Mouse (Mus musculus) heart, embryonic 12.5 days (tissue): ENCODE measurements around the gene Entpd6. TPM values are rescaled to one million over a fixed set of nuclear protein-coding genes. Genes with fewer than 3 reads are reported as not detected.

Source experiments
- ATAC-seq: fragments of 200-750 bp; cut with Nextera tagmentation; 2 replicates; pipeline ENCODE4 v1.8.0; 2017; ENCODE audit warnings: moderate TSS enrichment, moderate library complexity; ENCODE audit not compliant: insufficient number of reproducible peaks, low FRiP score
- H3K27ac ChIP-seq: fragments of 300-500 bp; sonication (generic); 2 replicates; pipeline ENCODE4 v1.5.1; 2016; ENCODE audit warnings: mild to moderate bottlenecking, moderate library complexity; ENCODE audit not compliant: poor library complexity, severe bottlenecking
- H3K27me3 ChIP-seq: fragments of 300-500 bp; sonication (generic); replicated peaks from 2 replicates; pipeline ENCODE4 v1.6.1; 2016; ENCODE audit warnings: mild to moderate bottlenecking, moderate library complexity
- H3K36me3 ChIP-seq: fragments of 300-500 bp; sonication (generic); 2 replicates; pipeline ENCODE4 v1.6.1; 2016; ENCODE audit warnings: mild to moderate bottlenecking, moderate library complexity
- H3K4me1 ChIP-seq: fragments of 300-500 bp; sonication (generic); replicated peaks from 2 replicates; pipeline ENCODE4 v1.6.1; 2016; ENCODE audit warnings: mild to moderate bottlenecking
- H3K4me2 ChIP-seq: fragments of 300-500 bp; sonication (generic); 2 replicates; pipeline ENCODE4 v1.6.1; 2016; ENCODE audit warnings: mild to moderate bottlenecking, moderate library complexity
- H3K4me3 ChIP-seq: fragments of 300-500 bp; sonication (generic); 2 replicates; pipeline ENCODE4 v1.5.1; 2016; ENCODE audit warnings: mild to moderate bottlenecking
- H3K9ac ChIP-seq: fragments of 300-500 bp; sonication (generic); 2 replicates; pipeline ENCODE4 v1.6.1; 2016; ENCODE audit warnings: mild to moderate bottlenecking, moderate library complexity
- H3K9me3 ChIP-seq: fragments of 300-500 bp; sonication (generic); replicated peaks from 2 replicates; pipeline ENCODE4 v1.6.1; 2016; ENCODE audit warnings: mild to moderate bottlenecking, moderate library complexity
- WGBS: fragments of 180-500 bp; shearing (Covaris S2); methylation state at CpG from one replicate; pipeline ENCODE4 v1.1.7; 2016; 5-methylcytosine and 5-hydroxymethylcytosine counted together
- polyA plus RNA-seq: library from polyadenylated mRNA; unstranded; fragments of >200 nt; fragmentation: Nextera tagmentation; extraction: Ambion mirVana; gene quantifications from 2 replicates; pipeline ENCODE4 v1.2.1, GENCODE M21; 2016

The Entpd6 gene
- polyA plus RNA-seq, 1 experiment from 2014 or later: 21.1 TPM

GRCm38 (mm10) chr2:150787234-150787771, 38.5 kb downstream of the Entpd6 start:
- Histone ChIP-seq H3K9ac (peak overlapping the region; percentile 92), H3K36me3 (peaks cover 19% of the 10 kb centered on the region), H3K4me2 (peak overlapping the region; percentile 84), H3K27ac (peak overlapping the region; percentile 88), H3K9me3 (no peaks in the 10 kb centered on the region), H3K4me3 (peak overlapping the region; percentile 86), H3K27me3 (no peaks in the 10 kb centered on the region), H3K4me1 (peaks cover 25% of the 10 kb centered on the region)
- peak; percentile 27 for ATAC-seq
- WGBS: under 1% methylated on average over 23 of the region's 23 CpGs

DNA sequence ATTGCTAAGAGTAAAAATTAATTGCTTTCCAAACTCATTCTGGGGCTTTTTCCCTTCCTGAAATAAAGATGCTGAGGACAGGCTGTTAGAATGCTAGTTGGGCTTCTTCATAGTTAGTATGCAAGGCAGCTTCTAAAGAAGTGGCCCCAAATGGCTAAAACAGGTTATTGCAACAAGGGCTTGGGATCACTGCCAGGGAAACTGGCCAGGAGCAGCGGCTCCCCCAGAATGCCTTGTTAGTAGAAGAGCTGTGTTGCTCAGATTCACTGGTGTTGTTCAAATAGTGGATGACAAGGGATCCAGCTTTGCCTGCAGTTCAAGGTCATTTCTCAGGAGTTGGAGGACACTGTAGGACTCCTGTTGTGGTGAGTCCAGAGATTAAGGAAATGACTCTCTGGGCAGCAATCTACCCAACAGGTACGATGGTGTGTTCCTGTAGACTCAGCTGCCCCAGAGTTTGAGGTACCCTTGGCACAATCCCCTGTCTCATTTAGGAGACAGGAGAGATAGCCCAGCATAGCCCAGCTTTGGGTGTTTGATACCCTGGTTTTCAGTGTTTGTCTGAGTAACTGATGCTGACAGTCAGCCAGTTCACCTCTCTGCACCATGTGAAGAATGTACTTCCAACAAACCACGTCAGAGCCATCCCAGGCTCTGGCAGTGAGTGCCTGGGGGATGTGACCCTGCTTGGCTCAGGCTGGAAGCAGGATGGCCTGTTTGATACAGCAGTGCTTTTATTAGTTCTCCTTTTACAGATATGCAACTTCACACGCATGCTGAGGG, 40.1 kb downstream of the Entpd6 start:
- no peak for ATAC-seq

GRCm38 (mm10) chr2:150793320-150793719, 44.5 kb downstream of the Entpd6 start:
- ATAC-seq: no peak
- 83% methylated on average over 4 of the region's 4 CpGs for WGBS
- no peaks in the 10 kb centered on the region for H3K27me3 ChIP-seq
- H3K4me3 ChIP-seq: no peak overlapping the region
- no peak overlapping the region for H3K9ac ChIP-seq
- H3K4me2 ChIP-seq: no peak overlapping the region
- H3K27ac ChIP-seq: no peak overlapping the region
- no peaks in the 10 kb centered on the region for H3K9me3 ChIP-seq
- peaks cover 68% of the 10 kb centered on the region for H3K36me3 ChIP-seq
- peaks cover 16% of the 10 kb centered on the region for H3K4me1 ChIP-seq

More for the DNA sequence above, 40.1 kb downstream of the Entpd6 start:
- Histone ChIP-seq H3K4me1 (peaks cover 25% of the 10 kb centered on the region), H3K4me3 (peak overlapping the region; percentile 18), H3K27ac (peak overlapping the region; percentile 88), H3K36me3 (peaks cover 34% of the 10 kb centered on the region), H3K27me3 (no peaks in the 10 kb centered on the region), H3K9me3 (no peaks in the 10 kb centered on the region), H3K4me2 (peak overlapping the region; percentile 84), H3K9ac (peak overlapping the region; percentile 26)
- WGBS: 36% methylated on average over 4 of the region's 4 CpGs

DNA sequence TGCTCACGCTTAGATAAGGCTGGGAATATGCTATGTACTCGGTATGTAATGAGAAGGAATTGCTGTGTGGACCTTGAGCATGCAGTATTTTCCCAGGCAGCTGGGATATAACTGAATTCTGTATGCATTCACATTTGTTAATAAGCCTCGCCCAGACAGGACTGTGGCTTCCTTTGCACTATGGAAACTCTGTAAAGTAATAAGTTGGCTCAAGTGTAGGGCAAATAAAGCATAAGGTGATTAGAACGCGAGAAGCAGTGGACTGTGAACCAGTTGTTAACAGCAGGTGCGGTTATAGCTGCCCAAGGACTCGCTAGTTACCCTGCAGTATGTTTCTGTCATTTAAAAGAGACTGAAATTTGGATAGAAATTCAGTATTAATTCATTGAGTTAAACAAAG, 49.2 kb downstream of the Entpd6 start:
- no peak overlapping the region for H3K27ac ChIP-seq
- H3K4me1 ChIP-seq: peaks cover 4% of the 10 kb centered on the region
- peaks cover 88% of the 10 kb centered on the region for H3K36me3 ChIP-seq
- H3K9ac ChIP-seq: no peak overlapping the region
- ATAC-seq: no peak
- no peak overlapping the region for H3K4me2 ChIP-seq
- H3K4me3 ChIP-seq: no peak overlapping the region
- no peaks in the 10 kb centered on the region; the same call in 1 of the 2 replicates for H3K9me3 ChIP-seq
- WGBS: 74% methylated on average over 7 of the region's 7 CpGs
- H3K27me3 ChIP-seq: no peaks in the 10 kb centered on the region

DNA sequence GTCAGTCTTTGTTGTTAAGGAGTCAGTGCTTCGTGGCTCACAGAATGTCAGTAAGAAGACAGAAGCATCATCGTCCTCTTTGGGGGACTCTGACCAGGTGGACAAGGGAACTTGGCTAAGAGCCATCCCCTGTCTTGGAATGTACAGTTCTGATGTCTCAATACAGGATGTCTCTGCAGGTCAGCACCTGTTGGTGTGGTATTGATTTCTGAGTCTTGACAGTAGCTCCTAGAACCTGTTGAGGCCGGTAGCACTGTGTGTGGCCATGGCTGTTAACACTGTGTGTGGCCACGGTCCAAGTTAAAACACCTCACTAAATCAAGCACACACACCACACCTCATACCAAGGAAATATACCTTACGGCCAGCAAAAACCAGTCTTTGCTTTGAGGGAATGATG, 51.8 kb downstream of the Entpd6 start:
- 91% methylated on average over 5 of the region's 5 CpGs for WGBS
- H3K27ac ChIP-seq: no peak overlapping the region
- no peaks in the 10 kb centered on the region; the same call in 1 of the 2 replicates for H3K9me3 ChIP-seq
- no peaks in the 10 kb centered on the region for H3K27me3 ChIP-seq
- peaks cover 4% of the 10 kb centered on the region for H3K4me1 ChIP-seq
- H3K4me3 ChIP-seq: no peak overlapping the region
- ATAC-seq: peak; percentile 10; the same call in 1 of the 2 replicates
- H3K9ac ChIP-seq: no peak overlapping the region
- no peak overlapping the region for H3K4me2 ChIP-seq
- peaks cover 87% of the 10 kb centered on the region for H3K36me3 ChIP-seq

GRCm38 (mm10) chr2:150803035-150803434, 54.2 kb downstream of the Entpd6 start:
- Histone ChIP-seq H3K27ac (no peak overlapping the region), H3K4me1 (peaks cover 2% of the 10 kb centered on the region), H3K9me3 (no peaks in the 10 kb centered on the region; the same call in 1 of the 2 replicates), H3K36me3 (peaks cover 93% of the 10 kb centered on the region), H3K4me2 (no peak overlapping the region), H3K27me3 (no peaks in the 10 kb centered on the region), H3K4me3 (no peak overlapping the region), H3K9ac (no peak overlapping the region)
- ATAC-seq: no peak
- 85% methylated on average over 1 of the region's 1 CpGs for WGBS

GRCm38 (mm10) chr2:150808381-150808780, 59.5 kb downstream of the Entpd6 start:
- ATAC-seq: no peak
- WGBS: 82% methylated on average over 6 of the region's 6 CpGs
- Histone ChIP-seq H3K27me3 (no peaks in the 10 kb centered on the region), H3K9me3 (no peaks in the 10 kb centered on the region), H3K4me1 (no peaks in the 10 kb centered on the region), H3K9ac (no peak overlapping the region), H3K4me2 (no peak overlapping the region), H3K36me3 (peaks cover 97% of the 10 kb centered on the region), H3K27ac (no peak overlapping the region), H3K4me3 (no peak overlapping the region)

GRCm38 (mm10) chr2:150808812-150809211, 60.0 kb downstream of the Entpd6 start:
- no peaks in the 10 kb centered on the region for H3K9me3 ChIP-seq
- H3K27me3 ChIP-seq: no peaks in the 10 kb centered on the region
- no peak overlapping the region for H3K27ac ChIP-seq
- H3K4me2 ChIP-seq: no peak overlapping the region
- no peaks in the 10 kb centered on the region for H3K4me1 ChIP-seq
- WGBS: 89% methylated on average over 6 of the region's 6 CpGs
- H3K36me3 ChIP-seq: peaks cover 97% of the 10 kb centered on the region
- H3K4me3 ChIP-seq: no peak overlapping the region
- no peak overlapping the region for H3K9ac ChIP-seq
- no peak for ATAC-seq

- Histone ChIP-seq H3K9ac (no peak overlapping the region), H3K4me3 (no peak overlapping the region), H3K27me3 (no peaks in the 10 kb centered on the region), H3K9me3 (no peaks in the 10 kb centered on the region), H3K4me1 (no peaks in the 10 kb centered on the region), H3K27ac (no peak overlapping the region), H3K4me2 (no peak overlapping the region), H3K36me3 (peaks cover 99% of the 10 kb centered on the region)
- 68% methylated on average over 5 of the region's 5 CpGs for WGBS
- ATAC-seq: no peak
Observed at GRCm38 (mm10) chr2:150810603-150811002, 61.8 kb downstream of the Entpd6 start.

- H3K27me3 ChIP-seq: no peaks in the 10 kb centered on the region
- no peaks in the 10 kb centered on the region for H3K9me3 ChIP-seq
- no peak for ATAC-seq
- H3K4me1 ChIP-seq: no peaks in the 10 kb centered on the region
- peaks cover 100% of the 10 kb centered on the region for H3K36me3 ChIP-seq
- no peak overlapping the region for H3K4me2 ChIP-seq
- 90% methylated on average over 6 of the region's 6 CpGs for WGBS
- no peak overlapping the region for H3K27ac ChIP-seq
- no peak overlapping the region for H3K4me3 ChIP-seq
- no peak overlapping the region for H3K9ac ChIP-seq
Observed at GRCm38 (mm10) chr2:150812816-150813215, 64.0 kb downstream of the Entpd6 start.

DNA sequence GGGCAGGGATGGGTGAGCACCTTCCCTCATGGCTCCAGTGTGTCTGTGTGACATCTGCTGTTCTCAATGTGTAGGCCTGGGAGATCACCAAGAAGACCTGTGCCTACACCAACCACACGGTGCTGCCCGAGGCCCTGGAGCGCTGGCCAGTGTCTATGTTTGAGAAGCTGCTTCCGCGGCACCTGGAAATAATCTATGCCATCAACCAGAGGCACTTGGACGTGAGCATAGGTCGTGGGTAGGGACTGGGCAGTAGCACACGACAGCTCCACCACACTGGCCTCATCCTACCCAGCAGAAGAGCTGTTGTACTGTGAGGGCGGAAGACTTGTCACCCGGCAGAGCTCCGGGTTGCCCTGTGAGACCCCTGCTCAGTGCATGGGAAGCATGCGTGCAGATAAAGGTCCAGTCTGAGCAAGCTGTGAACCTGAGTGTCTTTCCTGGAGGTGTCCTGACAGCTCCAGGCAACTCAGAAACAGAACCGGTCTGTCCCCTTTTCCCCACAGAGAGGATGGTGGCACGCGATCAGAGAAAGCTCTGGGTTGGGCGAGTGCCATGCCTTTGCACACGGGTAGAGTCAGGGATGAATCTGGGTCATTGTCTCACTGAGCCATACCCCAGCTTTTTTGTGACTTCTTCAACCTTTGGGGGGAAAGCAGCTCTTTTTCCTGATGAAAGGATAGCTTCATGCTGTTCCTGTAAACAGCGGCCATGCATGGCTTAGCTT, 68.0 kb downstream of the Entpd6 start:
- no peak for ATAC-seq
- no peaks in the 10 kb centered on the region for H3K4me1 ChIP-seq
- WGBS: 89% methylated on average over 18 of the region's 18 CpGs
- no peak overlapping the region for H3K27ac ChIP-seq
- H3K9me3 ChIP-seq: no peaks in the 10 kb centered on the region
- H3K27me3 ChIP-seq: no peaks in the 10 kb centered on the region
- no peak overlapping the region for H3K9ac ChIP-seq
- no peak overlapping the region for H3K4me2 ChIP-seq
- H3K36me3 ChIP-seq: peaks cover 97% of the 10 kb centered on the region
- H3K4me3 ChIP-seq: no peak overlapping the region
